Mouse (Mus musculus) heart, postnatal 25 days (tissue): Measurements from ENCODE around the gene Tmem240. TPM values are rescaled to one million over a fixed set of nuclear protein-coding genes. Genes with fewer than 3 reads are reported as not detected.
A peak's percentile ranks its signal among the peaks of the same experiment; 100 is the strongest.
"Not testable (repeated sequence)": the region's sequence is repeated elsewhere in the genome, so short reads cannot be mapped to it uniquely, and the experiment has no call there.

Experiments used
- DNase-seq: peaks from one replicate; pipeline ENCODE4 v3.0.0; 2022; ENCODE audit warnings: low spot score
- intact Hi-C: fragments of 180-260 bp; cut with DNase I; formaldehyde crosslinking; loops from one replicate; pipeline ENCODE4 v1.15.1; 2025
- total RNA-seq, 2 experiments: library from RNA; stranded (reverse); gene quantifications; 2 replicates each; pipeline ENCODE4 v1.2.3; 2021

Tmem240 gene
- under 1 TPM; 0.60 to 0.87 TPM for total RNA-seq

- peak; percentile 89 for DNase-seq
- intact Hi-C loops, result no loop called here
Measured at GRCm38 (mm10) chr4:155734350-155734941, at the start of gene Tmem240. TSS of gene Tmem240 (plus strand) at chr4:155734800.

- DNase-seq, intact Hi-C loops: not testable (repeated sequence)
Measured at GRCm38 (mm10) chr4:155687764-155688163, 46.8 kb upstream of the Tmem240 start.

GRCm38 (mm10) chr4:155690571-155691375, 43.8 kb upstream of the Tmem240 start:
- intact Hi-C loops, result no loop called here
- no peak for DNase-seq

- no peak for DNase-seq
- intact Hi-C loops, result no loop called here
Measured at GRCm38 (mm10) chr4:155692421-155692820, 42.2 kb upstream of the Tmem240 start.

DNA sequence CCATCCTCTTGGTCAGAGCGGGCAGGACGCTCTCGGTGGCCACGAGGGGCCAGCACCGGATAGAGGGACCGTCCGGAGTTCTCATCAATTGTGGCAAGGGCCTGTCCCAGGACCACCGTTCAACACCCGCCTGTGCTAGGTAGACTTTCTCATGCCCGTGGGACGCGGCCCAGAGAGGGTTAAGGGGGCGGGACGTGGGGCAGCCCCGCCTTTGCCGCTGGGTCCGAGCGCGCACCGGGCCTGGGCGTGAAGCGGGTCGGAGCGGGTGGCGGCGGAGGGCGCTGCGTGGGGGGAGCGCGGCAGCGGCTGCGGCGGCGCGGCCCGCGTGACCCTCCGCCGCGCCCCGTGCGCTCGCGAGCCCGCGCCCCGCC, 40.5 kb upstream of the Tmem240 start, which contains the start of gene Fndc10:
Gene Fndc10, plus strand, starts transcription at position 232 of the 371 bp plus-strand sequence.
- peak; percentile 28 for DNase-seq
- intact Hi-C loops, result no loop called here

DNA sequence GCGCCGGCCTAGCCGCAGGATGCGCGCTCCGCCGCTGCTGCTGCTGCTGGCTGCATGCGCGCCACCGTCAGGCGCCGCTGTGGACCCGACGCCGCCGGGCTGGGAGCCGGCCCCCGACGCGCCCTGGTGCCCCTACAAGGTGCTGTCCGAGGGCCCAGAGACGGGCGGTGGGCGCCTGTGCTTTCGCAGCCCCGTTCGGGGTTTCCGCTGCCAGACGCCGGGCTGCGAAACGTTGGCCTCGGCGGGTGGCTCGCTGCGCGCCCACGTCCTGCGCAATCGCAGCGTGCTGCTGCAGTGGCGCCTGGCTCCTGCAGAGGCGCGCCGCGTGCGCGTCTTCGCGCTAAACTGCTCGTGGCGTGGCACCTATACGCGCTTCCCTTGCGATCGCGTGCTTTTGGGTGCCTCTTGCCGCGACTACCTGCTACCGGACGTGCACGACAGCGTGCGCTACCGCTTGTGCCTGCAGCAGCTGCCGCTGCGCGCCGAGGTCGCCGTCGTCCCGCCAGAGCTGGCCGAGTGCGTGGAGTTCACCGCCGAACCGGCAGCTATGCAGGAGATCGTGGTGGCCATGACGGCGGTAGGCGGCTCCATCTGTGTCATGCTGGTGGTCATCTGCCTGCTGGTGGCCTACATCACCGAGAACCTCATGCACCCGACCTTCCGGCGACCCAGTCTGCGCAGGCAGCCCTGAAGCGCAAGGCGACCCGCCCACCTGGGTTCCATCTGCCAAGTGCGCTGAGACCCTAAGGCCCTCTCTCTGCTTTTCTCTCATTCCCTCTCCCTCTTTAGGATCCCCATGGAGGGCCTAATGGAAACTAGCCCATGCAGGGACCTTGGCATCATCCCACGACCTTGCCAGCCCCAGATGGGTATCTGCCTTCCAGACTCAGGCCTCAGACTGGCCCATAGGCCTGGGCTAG, 39.9 kb upstream of the Tmem240 start:
- peak; percentile 21 for DNase-seq
- intact Hi-C loops, result no loop called here

- intact Hi-C loops, result no loop called here
- no peak for DNase-seq
Measured at GRCm38 (mm10) chr4:155695531-155696062, 39.0 kb upstream of the Tmem240 start.

DNA sequence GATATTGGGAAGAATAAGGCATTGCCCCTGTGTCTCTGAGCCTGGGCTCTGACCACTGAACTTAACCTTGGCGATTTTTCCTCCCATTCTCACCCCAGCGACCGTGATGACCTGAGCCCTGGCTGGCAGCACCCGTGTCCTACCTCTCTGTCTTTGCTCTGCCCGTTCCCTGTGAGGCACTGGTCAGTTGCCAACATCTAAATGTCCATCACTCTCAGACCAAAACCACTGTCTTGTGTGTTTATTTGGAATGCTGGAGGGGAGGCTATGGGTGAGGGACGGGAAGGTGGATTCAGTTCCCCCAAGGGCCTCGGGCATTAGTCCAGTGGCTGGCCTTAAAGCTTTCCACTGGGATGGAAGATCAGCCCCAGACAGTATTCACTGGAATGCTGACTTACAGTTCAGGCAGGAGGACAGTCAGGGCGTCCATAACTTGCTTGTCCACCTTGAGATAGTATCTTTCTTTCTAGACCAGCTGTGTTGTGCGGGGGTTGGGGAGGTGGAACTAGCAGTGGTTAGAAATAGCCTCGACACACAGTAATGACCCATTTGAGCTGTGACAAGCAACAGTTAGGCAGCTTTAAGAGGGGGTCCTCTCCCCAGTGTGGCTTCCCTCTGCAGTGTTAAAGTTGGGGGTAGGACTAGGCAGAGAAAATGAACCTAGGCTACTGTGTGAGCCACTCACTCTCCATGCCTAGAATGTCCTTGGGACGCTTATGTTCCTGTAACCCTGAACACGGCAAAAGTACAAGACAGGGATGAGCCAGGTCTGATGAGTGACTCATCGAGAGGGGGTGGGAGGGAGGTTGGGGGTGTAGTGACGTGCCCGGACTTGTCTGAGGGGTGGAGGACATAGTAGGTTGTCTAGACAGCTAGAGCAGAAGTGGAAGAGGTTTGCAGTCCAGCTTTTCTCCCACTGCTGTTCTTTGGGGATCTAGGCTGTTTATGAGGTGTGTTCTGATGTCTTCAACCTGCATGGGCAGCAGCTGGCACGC, 38.0 kb upstream of the Tmem240 start:
- no peak for DNase-seq
- intact Hi-C loops, result no loop called here

GRCm38 (mm10) chr4:155700425-155700824, 34.2 kb upstream of the Tmem240 start:
- DNase-seq, result no peak
- intact Hi-C loops, result no loop called here

- intact Hi-C loops, result no loop called here
- DNase-seq, result no peak
Measured at GRCm38 (mm10) chr4:155703425-155703929, 31.1 kb upstream of the Tmem240 start.

- peak; percentile 90 for DNase-seq
- intact Hi-C loops, result loop anchor here (1.0 to 5.0 kb wide), 2 partner anchors 83 to 223 kb away; no protein-coding TSS in a partner anchor
Measured at GRCm38 (mm10) chr4:155704721-155705591, 29.6 kb upstream of the Tmem240 start, which contains the start of gene Ssu72. TSS of gene Ssu72 (plus strand) at chr4:155704800.

GRCm38 (mm10) chr4:155705592-155705929, 29.0 kb upstream of the Tmem240 start:
- DNase-seq, result no peak
- intact Hi-C loops, result loop anchor here (1.0 to 5.0 kb wide), 2 partner anchors 83 to 223 kb away; no protein-coding TSS in a partner anchor

- DNase-seq, result no peak
- intact Hi-C loops, result loop anchor here (5.0 kb wide), 1 partner anchor 226 kb away; no protein-coding TSS in a partner anchor
Measured at GRCm38 (mm10) chr4:155708582-155708981, 26.0 kb upstream of the Tmem240 start.

DNA sequence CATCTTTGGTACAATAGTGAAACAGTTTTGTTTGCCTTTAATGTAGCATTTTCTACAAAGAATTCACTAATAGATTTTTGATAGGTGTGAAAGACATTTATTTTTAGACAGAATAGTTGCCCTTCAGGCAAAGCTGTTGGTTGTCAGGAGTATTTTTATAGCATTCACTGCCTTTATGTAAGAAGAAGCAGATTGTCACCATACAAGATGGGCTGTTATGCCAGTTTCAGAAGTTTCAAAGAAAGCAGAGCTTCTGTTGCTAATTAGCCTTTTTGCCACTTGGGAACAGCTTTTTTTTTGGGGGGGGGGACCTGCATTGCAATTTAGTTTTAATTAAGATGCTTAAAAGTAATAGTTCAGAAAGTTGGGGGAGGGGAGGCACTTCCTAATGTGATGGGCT, 25.6 kb upstream of the Tmem240 start:
- DNase-seq, result no peak
- intact Hi-C loops, result loop anchor here (5.0 kb wide), 1 partner anchor 227 kb away; no protein-coding TSS in a partner anchor

- intact Hi-C loops, result no loop called here
- DNase-seq, result no peak
Measured at GRCm38 (mm10) chr4:155710521-155711252, 23.9 kb upstream of the Tmem240 start.

GRCm38 (mm10) chr4:155721668-155722083, 12.9 kb upstream of the Tmem240 start:
- DNase-seq, result no peak
- intact Hi-C loops, result loop anchor here (2.0 kb wide), 1 partner anchor 49 kb away; no protein-coding TSS in a partner anchor

GRCm38 (mm10) chr4:155727993-155728392, 6.6 kb upstream of the Tmem240 start:
- no peak for DNase-seq
- intact Hi-C loops, result no loop called here
